Mouse (Mus musculus) cerebral cortex, adult 2 months (tissue): ENCODE results near the gene Myh15.

Source experiments
- WGBS: fragments of 180-500 bp; shearing (Covaris S2); methylation state at CpG from one replicate; pipeline ENCODE4 v1.1.7; 2018; 5-methylcytosine and 5-hydroxymethylcytosine counted together

The Myh15 gene

GRCm38 (mm10) chr16:49057186-49057585 lies at the start of gene Myh15:
Gene Myh15, plus strand, starts transcription at chr16:49057486.
- WGBS, result 97% methylated on average over 1 of the region's 1 CpGs

DNA sequence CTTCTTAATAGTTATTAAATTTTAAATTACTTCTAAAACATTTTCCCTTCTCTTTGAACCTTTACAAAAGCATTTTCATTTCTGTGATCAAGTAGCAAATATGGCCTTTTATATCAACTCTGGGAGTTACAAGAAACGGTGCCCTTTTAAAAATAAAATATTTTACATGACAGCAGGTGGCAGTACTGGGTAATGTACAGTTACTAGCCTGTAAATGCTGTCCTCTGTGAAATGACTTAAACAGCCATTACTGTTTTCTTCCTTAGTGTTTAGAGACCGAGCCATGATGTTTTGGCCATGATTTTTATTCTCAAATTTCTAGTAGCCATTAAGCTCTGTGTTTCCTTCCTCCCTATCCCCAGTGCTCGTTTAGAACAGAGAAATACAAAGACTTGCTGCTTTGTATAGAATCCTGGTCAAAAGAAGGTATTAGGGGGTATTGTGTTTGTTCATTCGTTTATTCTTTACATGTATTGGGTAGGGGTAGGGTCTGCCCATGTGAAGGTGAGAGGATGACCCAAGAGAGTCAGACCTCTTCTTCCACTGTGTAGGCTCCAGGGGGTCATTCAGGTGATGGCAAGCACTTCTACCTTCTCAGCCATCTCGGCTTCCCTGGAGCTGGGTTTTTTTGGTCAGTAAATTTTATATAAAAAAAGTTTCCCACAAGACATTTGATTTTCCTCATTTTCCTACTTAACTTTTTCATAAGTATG lies 40.5 kb upstream of the Myh15 start:
- 31% methylated on average over 5 of the region's 5 CpGs for WGBS

GRCm38 (mm10) chr16:49035852-49036251 lies 21.4 kb upstream of the Myh15 start:
- 56% methylated on average over 4 of the region's 4 CpGs for WGBS

DNA sequence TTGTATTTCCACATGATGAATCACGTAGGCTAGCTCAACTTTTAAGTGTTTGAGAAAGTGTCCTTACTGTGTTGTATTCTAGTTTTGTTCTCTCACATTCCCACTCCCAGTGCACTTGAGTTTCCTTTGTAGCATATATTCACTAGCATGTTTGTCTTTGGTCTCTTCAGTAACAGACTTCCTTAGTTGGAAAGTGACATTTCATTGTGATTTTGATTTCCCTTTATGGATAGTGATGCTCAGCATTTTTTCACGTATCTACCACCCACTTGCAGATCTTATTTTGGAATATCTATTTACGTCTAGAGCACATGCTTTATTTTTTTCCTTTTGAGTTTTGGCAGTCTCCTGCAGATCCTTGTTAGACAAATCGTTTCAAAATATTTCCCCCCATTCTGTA lies 19.5 kb upstream of the Myh15 start:
- 35% methylated on average over 4 of the region's 4 CpGs for whole genome bisulfite sequencing

DNA sequence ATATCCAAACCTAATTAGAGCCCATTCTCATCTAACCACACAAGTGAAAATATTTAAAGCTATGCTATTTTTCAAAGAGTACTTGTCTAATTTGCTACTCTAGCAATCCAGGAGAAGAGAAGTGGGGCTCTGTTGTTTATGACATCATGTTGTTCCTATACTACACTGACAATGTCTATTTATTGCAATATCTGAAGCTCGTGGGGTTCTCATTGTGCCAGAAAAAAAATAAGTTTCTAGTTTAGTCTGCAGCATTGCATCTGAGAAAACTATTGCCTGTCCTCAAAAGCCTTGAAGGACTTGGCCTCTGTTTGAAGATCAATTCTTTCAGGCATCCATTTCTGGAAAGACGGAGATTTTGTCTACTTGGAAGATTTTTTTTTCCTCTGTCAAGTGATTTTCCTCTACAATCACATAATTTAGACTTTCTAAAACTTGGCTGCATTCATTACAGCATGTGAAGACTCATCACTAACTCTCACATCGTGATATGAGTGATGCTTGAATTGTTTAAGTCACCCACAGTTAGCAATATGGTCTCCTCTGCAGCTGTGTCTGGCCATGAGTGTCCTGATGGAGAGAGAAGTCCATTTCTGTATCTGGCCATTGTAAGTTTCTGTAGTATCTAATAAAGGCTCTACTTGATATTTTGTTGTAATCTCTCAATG lies 16.6 kb upstream of the Myh15 start:
- 35% methylated on average over 3 of the region's 3 CpGs for WGBS

- WGBS, result 76% methylated on average over 5 of the region's 5 CpGs
Measured at GRCm38 (mm10) chr16:49069256-49069963, 12.1 kb downstream of the Myh15 start.

DNA sequence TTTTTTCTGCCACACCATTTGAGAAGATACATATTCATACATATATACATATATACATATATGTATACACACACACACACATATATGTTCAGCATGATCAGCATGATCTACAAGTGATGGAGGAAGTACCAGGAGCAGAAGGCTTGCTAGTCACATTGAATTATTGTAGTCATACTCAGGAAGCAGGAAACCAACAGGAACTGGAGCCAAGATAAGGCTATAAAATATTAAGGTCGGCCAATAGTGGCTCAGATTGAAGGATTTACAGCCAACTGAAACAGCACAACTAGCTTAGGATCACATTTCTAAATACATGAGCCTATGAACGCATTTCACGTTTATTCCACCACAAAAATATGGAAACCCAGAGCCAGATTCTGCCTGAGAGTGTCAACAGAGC lies 14.0 kb downstream of the Myh15 start:
- WGBS, result 78% methylated on average over 3 of the region's 3 CpGs

DNA sequence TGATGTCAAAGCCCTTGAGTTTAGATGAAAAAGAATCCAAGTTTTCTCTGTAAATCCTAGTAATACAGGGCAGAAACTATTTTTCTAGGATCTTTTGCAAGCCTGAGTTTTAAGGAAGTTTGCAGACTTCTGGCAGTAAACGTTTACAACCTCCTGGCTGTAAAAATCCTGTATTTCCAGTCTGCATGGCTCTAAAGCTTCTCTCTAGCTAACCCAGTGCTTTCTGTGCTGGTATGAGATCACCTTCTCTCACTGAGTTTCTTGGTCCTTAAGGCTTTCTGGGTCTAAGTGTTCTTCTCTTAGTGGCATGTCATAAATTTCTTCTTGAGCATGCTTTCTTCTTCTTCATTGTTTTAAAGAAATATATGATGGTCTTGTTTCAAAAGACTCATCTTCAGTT lies 70.7 kb downstream of the Myh15 start:
- WGBS, result 54% methylated on average over 1 of the region's 1 CpGs

DNA sequence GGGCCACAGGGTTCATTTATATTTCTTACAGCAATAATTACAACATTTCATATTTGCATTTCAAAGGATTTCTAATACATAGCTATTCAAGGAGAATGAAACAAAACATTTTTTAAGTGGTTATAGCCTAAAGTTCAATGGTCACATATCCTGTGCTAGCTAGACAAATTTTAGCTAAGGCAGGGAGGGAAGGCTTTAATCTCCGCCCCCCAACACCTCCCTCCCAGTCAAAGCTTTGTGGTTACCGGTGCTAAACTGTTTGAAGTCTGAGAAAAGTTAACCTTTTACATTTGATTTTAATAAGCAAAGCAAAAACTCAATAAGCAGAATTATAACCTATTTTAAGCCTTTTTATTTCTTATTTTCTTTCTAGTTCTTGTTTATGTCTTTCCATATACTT lies 98.9 kb downstream of the Myh15 start:
- WGBS, result 83% methylated on average over 2 of the region's 2 CpGs

GRCm38 (mm10) chr16:49164349-49165137 lies 107.3 kb downstream of the Myh15 start:
- 34% methylated on average over 7 of the region's 7 CpGs for WGBS

DNA sequence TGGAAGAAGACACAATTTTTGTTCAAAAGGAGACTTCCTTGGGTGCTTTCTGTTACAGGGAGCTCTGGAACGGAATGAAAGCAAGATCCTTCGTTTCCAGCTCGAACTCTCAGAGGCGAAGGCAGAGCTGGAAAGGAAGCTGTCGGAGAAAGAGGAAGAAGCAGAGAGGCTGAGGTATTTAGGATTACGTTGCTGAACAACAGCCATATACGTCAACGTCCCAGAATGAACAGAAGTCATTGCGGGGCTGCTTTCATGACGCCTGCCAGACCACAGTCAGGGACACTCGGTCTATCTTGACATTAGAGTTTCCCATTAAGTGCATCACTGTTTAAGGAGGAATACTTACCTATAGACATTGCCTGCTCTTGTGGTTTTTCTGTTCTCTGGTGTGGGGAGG lies 108.4 kb downstream of the Myh15 start:
- 87% methylated on average over 11 of the region's 11 CpGs for WGBS

DNA sequence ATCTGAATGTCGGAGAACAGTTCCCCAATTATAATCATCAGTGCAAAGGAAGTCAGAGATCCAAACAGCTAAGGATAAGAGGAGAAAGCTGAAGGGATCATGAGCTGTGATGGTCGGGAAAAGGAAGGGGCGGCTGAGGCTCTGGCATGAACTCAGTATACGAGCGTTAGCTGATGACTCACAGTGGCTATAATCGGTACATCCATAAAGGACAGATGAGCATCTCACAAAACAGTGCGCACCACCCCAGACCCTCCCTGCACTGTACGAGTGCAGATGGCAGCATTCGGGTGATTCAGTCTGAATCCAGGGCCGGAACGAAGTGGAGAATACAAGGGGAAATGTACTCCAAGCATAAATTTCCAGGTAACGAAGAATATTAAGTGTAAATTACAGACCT lies 110.0 kb downstream of the Myh15 start:
- 55% methylated on average over 12 of the region's 12 CpGs for WGBS

GRCm38 (mm10) chr16:49175077-49175476 lies 117.8 kb downstream of the Myh15 start:
- WGBS, result 97% methylated on average over 1 of the region's 1 CpGs

GRCm38 (mm10) chr16:49175729-49176395 lies 118.6 kb downstream of the Myh15 start:
- 76% methylated on average over 8 of the region's 8 CpGs for WGBS

DNA sequence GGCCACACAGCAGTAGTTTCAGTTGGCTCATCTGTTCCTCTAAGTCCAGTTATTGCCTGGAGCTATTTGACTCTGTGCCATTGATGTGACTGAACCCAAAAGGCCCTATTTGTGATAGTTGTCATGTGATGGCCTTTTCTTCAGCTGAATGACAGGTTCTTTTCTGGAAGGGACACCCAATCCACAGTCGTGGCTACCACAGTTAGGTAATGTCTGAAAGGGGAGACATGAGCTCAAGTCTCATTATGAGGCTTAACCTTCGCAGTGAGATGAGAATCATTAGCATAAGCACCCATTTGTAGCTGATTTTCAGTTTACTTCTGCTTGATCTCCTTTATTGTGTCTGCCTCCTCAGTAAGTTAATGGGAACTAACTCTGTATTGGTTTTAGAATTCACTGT lies 136.2 kb downstream of the Myh15 start:
- WGBS, result 57% methylated on average over 2 of the region's 2 CpGs

DNA sequence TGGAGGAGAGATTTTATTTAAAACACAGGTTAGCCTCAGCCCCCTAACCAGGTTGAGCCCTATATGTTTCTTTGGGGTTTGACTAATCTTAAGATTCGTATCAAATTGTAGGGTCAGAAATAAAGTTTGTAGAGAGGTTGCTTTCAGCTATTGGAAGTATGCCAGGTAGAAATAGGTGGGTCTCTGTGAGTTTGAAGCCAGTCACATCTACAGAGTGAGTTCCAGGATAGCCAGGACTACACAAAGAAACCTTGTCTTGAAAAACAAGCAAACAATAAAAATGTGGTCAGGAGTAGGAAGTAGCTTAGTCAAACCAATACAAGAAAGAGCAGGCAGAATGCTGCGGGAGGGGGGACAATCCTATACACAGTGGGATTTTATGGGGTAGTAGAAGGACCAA lies 136.7 kb downstream of the Myh15 start:
- WGBS, result 58% methylated on average over 2 of the region's 2 CpGs

DNA sequence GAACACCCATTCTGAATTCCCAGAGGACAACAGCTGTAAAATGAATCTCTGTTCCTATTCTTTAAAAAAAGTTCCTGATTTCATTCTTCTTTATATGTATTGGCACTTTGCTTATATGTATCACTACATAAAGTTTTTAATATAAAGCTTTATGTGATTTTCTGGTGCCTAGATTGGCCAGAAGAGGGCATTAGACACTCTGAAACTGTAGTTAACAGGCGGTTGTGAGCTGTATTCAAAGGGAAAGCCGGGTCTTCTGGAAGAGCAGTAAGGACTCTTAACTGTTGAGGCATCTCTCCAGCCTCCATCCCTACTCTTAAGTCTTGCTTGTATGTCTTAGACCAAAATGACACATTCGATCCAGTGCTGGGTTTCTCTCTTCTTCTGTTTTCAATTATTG lies 139.0 kb downstream of the Myh15 start:
- WGBS, result 55% methylated on average over 3 of the region's 3 CpGs

- WGBS, result 16% methylated on average over 3 of the region's 3 CpGs
Measured at GRCm38 (mm10) chr16:49197951-49198350, 140.7 kb downstream of the Myh15 start.

DNA sequence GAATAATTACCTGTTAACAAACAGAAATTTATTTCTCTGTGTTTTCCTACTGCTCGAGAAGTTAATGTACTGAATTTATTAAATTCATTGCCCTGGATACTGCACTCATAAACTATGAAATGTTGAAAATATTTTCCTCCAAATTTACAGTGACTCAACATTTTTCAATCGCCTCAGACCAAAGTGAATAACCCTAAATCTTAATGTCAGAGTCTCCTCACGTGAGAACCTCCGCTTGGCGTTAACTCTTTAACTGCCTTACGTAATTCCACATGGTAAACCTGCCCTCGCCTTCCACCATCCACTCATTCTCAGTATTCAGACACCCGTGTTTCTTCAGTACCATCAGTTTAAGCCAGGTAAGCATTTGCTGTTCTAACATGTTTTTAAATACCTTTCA lies 166.4 kb downstream of the Myh15 start:
- 85% methylated on average over 8 of the region's 8 CpGs for WGBS

DNA sequence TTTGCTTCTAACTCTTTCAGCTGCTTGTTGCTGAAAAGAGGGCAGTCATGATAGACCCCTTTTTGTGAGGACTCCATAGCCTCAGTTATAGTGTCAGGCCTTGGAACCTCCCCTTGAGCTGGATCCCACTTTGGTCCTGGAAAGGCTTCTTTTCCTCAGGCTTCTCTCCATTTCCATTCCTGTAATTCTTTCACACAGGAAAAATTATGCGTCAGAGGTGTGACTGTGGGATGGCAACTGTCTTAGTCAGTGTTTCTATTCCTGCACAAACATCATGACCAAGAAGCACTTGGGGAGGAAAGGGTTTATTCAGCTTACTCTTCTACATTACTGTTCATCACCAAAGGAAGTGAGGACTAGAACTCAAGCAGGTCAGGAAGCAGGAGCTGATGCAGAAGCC lies 186.2 kb downstream of the Myh15 start:
- WGBS, result 59% methylated on average over 1 of the region's 1 CpGs
